Mouse (Mus musculus) liver, postnatal 0 days (tissue): ENCODE measurements around the gene Shc2.

Experiments
- CTCF ChIP-seq: sonication (generic); IDR thresholded peaks from 2 replicates; pipeline ENCODE4 v1.5.1; 2016; ENCODE audit warnings: antibody characterized with exemption, low read depth
- EP300 ChIP-seq: IDR thresholded peaks from 2 replicates; pipeline ENCODE4 v1.6.1; 2016; ENCODE audit warnings: antibody characterized with exemption, low read depth, mild to moderate bottlenecking

DNA sequence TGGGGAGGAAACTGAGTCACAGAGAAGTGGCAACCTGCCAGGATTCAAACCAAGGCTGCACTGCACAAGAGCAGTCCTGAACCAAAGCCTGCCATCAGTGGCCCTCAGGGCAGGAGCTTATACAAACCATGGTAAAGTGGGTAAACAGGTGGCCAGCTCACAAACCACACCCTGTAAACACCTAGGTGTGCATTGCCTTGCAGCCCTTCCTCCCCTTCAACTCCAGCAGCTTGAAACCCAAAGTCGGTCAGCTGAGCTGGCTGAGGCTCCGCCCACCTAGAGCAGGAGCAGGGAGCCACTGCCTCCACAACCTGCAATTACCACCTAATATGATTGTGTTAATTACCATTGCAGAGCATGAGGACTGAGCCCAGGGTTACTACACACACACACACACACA lies 29.8 kb downstream of the Shc2 start:
- TF ChIP-seq EP300 (no peak), CTCF (no peak)
